Mouse (Mus musculus): ENCODE measurements around the gene Eif2b2. TPM values are rescaled to one million over a fixed set of nuclear protein-coding genes. Genes with fewer than 3 reads are reported as not detected.

Gene Eif2b2
- total and polyA plus RNA-seq, 3 experiments, result 94.9 to 143 (median 123) TPM

DNA sequence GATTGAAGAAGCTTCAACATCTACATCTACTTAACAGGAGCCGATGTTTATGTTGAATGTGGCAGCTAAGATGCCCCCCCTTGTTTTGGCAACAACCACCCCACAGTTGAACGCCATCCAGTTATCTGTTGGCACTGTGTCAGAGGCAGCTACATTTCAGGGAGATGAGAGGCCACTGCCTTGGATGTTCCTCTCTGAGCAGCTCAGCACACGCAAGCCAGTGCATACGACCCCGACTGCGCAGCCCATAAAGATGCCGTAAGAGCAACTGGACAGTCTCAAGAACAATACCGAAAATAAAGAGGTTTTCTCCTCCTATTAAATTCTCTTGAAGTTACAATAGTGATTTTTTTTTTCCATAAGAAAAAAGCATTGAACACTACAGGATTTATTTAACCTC, 45.2 kb downstream of the Eif2b2 start:
- no peak for TF ChIP-seq TBP (conservative IDR thresholded peaks at IDR 0.05; ENCODE audit: low read depth, low read length)
- no peak for TF ChIP-seq ZNF384 (IDR thresholded peaks at IDR 0.05; ENCODE audit: low read depth, low read length)
- no peak for TF ChIP-seq MXI1 (IDR thresholded peaks at IDR 0.05; ENCODE audit: low read depth, low read length)
- no peak for TF ChIP-seq SMC3 (IDR thresholded peaks at IDR 0.05; ENCODE audit: low read depth, low read length)
- no peak for TF ChIP-seq IRF4 (IDR thresholded peaks at IDR 0.05; ENCODE audit: low read depth, low read length)
- no peak for TF ChIP-seq CHD2 (IDR thresholded peaks at IDR 0.05; ENCODE audit: low read length)
- no peak for TF ChIP-seq MAZ (IDR thresholded peaks at IDR 0.05; ENCODE audit: low read depth, low read length)
- no peak for TF ChIP-seq RCOR1 (conservative IDR thresholded peaks at IDR 0.05; ENCODE audit: low read depth, low read length)
- no peak for TF ChIP-seq NRF1 (IDR thresholded peaks at IDR 0.05; ENCODE audit: low read depth, low read length)
- no peak for DNase-seq (ENCODE audit: extremely low read depth)
- Histone ChIP-seq H3K4me2 (ENCODE audit: insufficient read depth, low read depth, poor library complexity, severe bottlenecking) (no peak overlapping the region), H3K79me2 (replicated peaks; ENCODE audit: control insufficient read depth, extremely low read depth, insufficient read depth, poor library complexity, severe bottlenecking) (no peaks in the 10 kb centered on the region), H3K9me3 (replicated peaks; ENCODE audit: low read length) (no peaks in the 10 kb centered on the region), H3K9ac (ENCODE audit: insufficient read depth, low read depth) (no peak overlapping the region), H3K27ac (ENCODE audit: insufficient read depth, low read depth) (no peak overlapping the region), H3K4me3 (replicated peaks in 1 of 3; ENCODE audit: low read depth in 2 of 3, low read length in 2 of 3, poor library complexity in 1 of 3) (no peak overlapping the region), H3K27me3 (replicated peaks) (no peaks in the 10 kb centered on the region), H3K36me3 (replicated peaks in 1 of 2; ENCODE audit: control insufficient read depth in 1 of 2, insufficient read depth in 1 of 2, low read length in 1 of 2) (peaks cover 12 to 58% of the 10 kb centered on the region in 2 experiments), H3K4me1 (ENCODE audit: control insufficient read depth in 1 of 2, insufficient read depth in 2 of 2) (peaks cover 2 to 11% of the 10 kb centered on the region in 2 experiments; a peak in 2 of 4 replicates)
- dilution Hi-C loops (cut with MboI; ENCODE audit: extremely low pct_ligation_motif_present, extremely low pct_unique_long_range_greater_than_20kb, low sequenced_read_pairs) (no loop called here), in situ Hi-C loops (cut with MboI; ENCODE audit: low pct_ligation_motif_present, low pct_unique_long_range_greater_than_20kb, low sequenced_read_pairs) (no loop called here)

DNA sequence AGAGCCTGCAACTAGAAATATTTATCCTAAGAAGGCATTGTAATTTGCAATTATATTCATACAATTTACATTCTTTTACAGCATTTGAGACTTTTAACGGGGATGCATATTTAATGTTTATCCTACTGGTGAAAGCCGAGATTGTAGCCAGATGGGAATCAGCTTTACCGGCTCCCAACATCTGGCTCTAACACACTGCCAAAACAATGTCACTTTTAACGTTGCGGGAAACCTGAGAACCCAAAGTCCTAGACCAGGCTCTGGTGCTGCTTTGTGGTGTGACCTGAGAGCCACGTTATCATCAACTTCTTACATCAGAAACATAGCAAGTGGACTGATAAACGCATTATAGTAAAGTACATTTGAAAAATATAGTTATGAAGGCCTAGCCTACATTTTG, 45.7 kb downstream of the Eif2b2 start:
- Histone ChIP-seq H3K4me2 (ENCODE audit: insufficient read depth, low read depth, poor library complexity, severe bottlenecking) (no peak overlapping the region), H3K79me2 (replicated peaks; ENCODE audit: control insufficient read depth, extremely low read depth, insufficient read depth, poor library complexity, severe bottlenecking) (no peaks in the 10 kb centered on the region), H3K9me3 (replicated peaks; ENCODE audit: low read length) (no peaks in the 10 kb centered on the region), H3K9ac (ENCODE audit: insufficient read depth, low read depth) (no peak overlapping the region), H3K27ac (ENCODE audit: insufficient read depth, low read depth) (no peak overlapping the region), H3K4me3 (replicated peaks in 1 of 3; ENCODE audit: low read depth in 2 of 3, low read length in 2 of 3, poor library complexity in 1 of 3) (no peak overlapping the region), H3K27me3 (replicated peaks) (no peaks in the 10 kb centered on the region), H3K4me1 (ENCODE audit: control insufficient read depth in 1 of 2, insufficient read depth in 2 of 2) (peaks cover 2 to 15% of the 10 kb centered on the region in 2 experiments; a peak in 2 of 4 replicates), H3K36me3 (replicated peaks in 1 of 2; ENCODE audit: control insufficient read depth in 1 of 2, insufficient read depth in 1 of 2, low read length in 1 of 2) (peaks cover 12 to 58% of the 10 kb centered on the region in 2 experiments)
- no peak for DNase-seq (ENCODE audit: extremely low read depth)
- TF ChIP-seq MYC (IDR thresholded peaks at IDR 0.05; ENCODE audit: low read depth, low read length) (no peak), TBP (conservative IDR thresholded peaks at IDR 0.05; ENCODE audit: low read depth, low read length) (no peak), IRF4 (IDR thresholded peaks at IDR 0.05; ENCODE audit: low read depth, low read length) (no peak), JUND (conservative IDR thresholded peaks at IDR 0.05; ENCODE audit: low read depth, low read length) (no peak), RCOR1 (conservative IDR thresholded peaks at IDR 0.05; ENCODE audit: low read depth, low read length) (no peak), MEF2A (IDR thresholded peaks at IDR 0.05; ENCODE audit: borderline replicate concordance, low read depth, low read length) (no peak), NRF1 (IDR thresholded peaks at IDR 0.05; ENCODE audit: low read depth, low read length) (no peak), RAD21 (IDR thresholded peaks at IDR 0.05; ENCODE audit: low read depth, low read length) (no peak), TCF12 (IDR thresholded peaks at IDR 0.05; ENCODE audit: low read depth, low read length) (no peak), KAT2A (IDR thresholded peaks at IDR 0.05; ENCODE audit: insufficient replicate concordance, low read length) (no peak), MXI1 (IDR thresholded peaks at IDR 0.05; ENCODE audit: low read depth, low read length) (no peak), PAX5 (IDR thresholded peaks at IDR 0.05; ENCODE audit: low read length) (no peak), BHLHE40 (IDR thresholded peaks at IDR 0.05; ENCODE audit: low read depth, low read length) (no peak), SIN3A (IDR thresholded peaks at IDR 0.05; ENCODE audit: low read length) (no peak), EP300 (IDR thresholded peaks at IDR 0.05; ENCODE audit: low read length) (no peak), ZMIZ1 (IDR thresholded peaks at IDR 0.05; ENCODE audit: low read depth, low read length) (no peak)
- dilution Hi-C loops (cut with MboI; ENCODE audit: extremely low pct_ligation_motif_present, extremely low pct_unique_long_range_greater_than_20kb, low sequenced_read_pairs), result no loop called here
- in situ Hi-C loops (cut with MboI; ENCODE audit: low pct_ligation_motif_present, low pct_unique_long_range_greater_than_20kb, low sequenced_read_pairs), result no loop called here
